Comparison of ENCODE assay signal across 9 mouse cellular contexts in genomic region chr7:45919761-45920160, GRCm38 (mm10). TPM values are rescaled to one million over a fixed set of nuclear protein-coding genes. Genes with fewer than 3 reads are reported as not detected.
DNase-seq lines count a peak whose midpoint lies in the region; ATAC-seq and TF ChIP-seq lines count a peak whose summit lies in the region.
"Had no signal": no experiment of that assay in that cellular context is flagged by ENCODE, and none has a peak within 500 bp of the region (broad histone marks: within the 10 kb centered on the region; RNA-seq: fewer than 3 reads in every experiment).

No protein-coding gene starts in this region.

- peaks cover 31% of the 10 kb centered on the region for H3K27me3 ChIP-seq in forebrain, embryonic 10.5 days (ENCODE audit: poor library complexity, severe bottlenecking)
- no peaks in the 10 kb centered on the region for H3K27me3 ChIP-seq in forebrain, postnatal 0 days (ENCODE audit: insufficient read depth, low read length)
- H3K27me3 ChIP-seq in lung, embryonic 16.5 days (ENCODE audit: control insufficient read depth, insufficient read depth, low read depth, low read length) = no peaks in the 10 kb centered on the region
- H3K27me3 ChIP-seq in hindbrain, embryonic 16.5 days (replicated peaks; ENCODE audit: control insufficient read depth, insufficient read depth, low read length) = no peaks in the 10 kb centered on the region
- H3K27me3 ChIP-seq in neural tube, embryonic 15.5 days (replicated peaks) = no peaks in the 10 kb centered on the region

- no peak for TF ChIP-seq CTCF in forebrain, postnatal 0 days (IDR thresholded peaks at IDR 0.05; ENCODE audit: low read depth)
- TF ChIP-seq CTCF in left cerebral cortex, adult 2 months (IDR thresholded peaks at IDR 0.05) = no peak

- no peaks in the 10 kb centered on the region for H3K9me3 ChIP-seq in forebrain, embryonic 10.5 days
- H3K9me3 ChIP-seq in forebrain, postnatal 0 days (ENCODE audit: low read length) = no peaks in the 10 kb centered on the region
- H3K9me3 ChIP-seq in lung, embryonic 16.5 days (ENCODE audit: control insufficient read depth, low read length) = no peaks in the 10 kb centered on the region
- no peaks in the 10 kb centered on the region for H3K9me3 ChIP-seq in hindbrain, embryonic 16.5 days (ENCODE audit: control insufficient read depth, low read length)
- H3K9me3 ChIP-seq in neural tube, embryonic 15.5 days (replicated peaks) = no peaks in the 10 kb centered on the region

- no peaks in the 10 kb centered on the region for H3K36me3 ChIP-seq in forebrain, embryonic 10.5 days (replicated peaks)
- no peaks in the 10 kb centered on the region; the same call in 1 of the 2 replicates for H3K36me3 ChIP-seq in forebrain, postnatal 0 days (ENCODE audit: insufficient read depth)
- no peaks in the 10 kb centered on the region; the same call in 1 of the 2 replicates for H3K36me3 ChIP-seq in lung, embryonic 16.5 days (ENCODE audit: control insufficient read depth, insufficient read depth, low read length)
- H3K36me3 ChIP-seq in hindbrain, embryonic 16.5 days (ENCODE audit: control insufficient read depth, insufficient read depth, low read length) = no peaks in the 10 kb centered on the region
- H3K36me3 ChIP-seq in neural tube, embryonic 15.5 days = no peaks in the 10 kb centered on the region

- peaks cover 66% of the 10 kb centered on the region for H3K4me1 ChIP-seq in forebrain, embryonic 10.5 days
- peaks cover 19% of the 10 kb centered on the region for H3K4me1 ChIP-seq in forebrain, postnatal 0 days (ENCODE audit: insufficient read depth)
- H3K4me1 ChIP-seq in lung, embryonic 16.5 days (replicated peaks; ENCODE audit: control insufficient read depth, insufficient read depth, low read length) = peaks cover 50% of the 10 kb centered on the region
- H3K4me1 ChIP-seq in hindbrain, embryonic 16.5 days (ENCODE audit: control insufficient read depth, insufficient read depth, low read depth, low read length) = peaks cover 27% of the 10 kb centered on the region
- peaks cover 42% of the 10 kb centered on the region for H3K4me1 ChIP-seq in neural tube, embryonic 15.5 days

- no peak overlapping the region for H3K9ac ChIP-seq in forebrain, postnatal 0 days
- H3K9ac ChIP-seq in lung, embryonic 16.5 days (ENCODE audit: low read length) = peak overlapping the region; percentile 69
- no peak overlapping the region for H3K9ac ChIP-seq in hindbrain, embryonic 16.5 days (ENCODE audit: low read depth, low read length)
- H3K9ac ChIP-seq in neural tube, embryonic 15.5 days (replicated peaks) = 0 out of 2 replicates have a peak overlapping the region, but pooled peaks have one; percentile 0

- H3K27ac ChIP-seq in forebrain, embryonic 10.5 days = peak overlapping the region; percentile 36
- H3K27ac ChIP-seq in forebrain, postnatal 0 days (ENCODE audit: low read depth, low read length) = no peak overlapping the region
- no peak overlapping the region; the same call in 1 of the 2 replicates for H3K27ac ChIP-seq in lung, embryonic 16.5 days (ENCODE audit: low read length)
- H3K27ac ChIP-seq in hindbrain, embryonic 16.5 days (ENCODE audit: low read depth, low read length) = no peak overlapping the region
- no peak overlapping the region for H3K27ac ChIP-seq in neural tube, embryonic 15.5 days (replicated peaks)
- no peak overlapping the region for H3K27ac ChIP-seq in left cerebral cortex, adult 2 months

- no peak for ATAC-seq in forebrain, postnatal 0 days
- ATAC-seq in lung, embryonic 16.5 days (ENCODE audit: low read depth) = no peak
- no peak for ATAC-seq in hindbrain, embryonic 16.5 days
- ATAC-seq in neural tube, embryonic 15.5 days (ENCODE audit: low FRiP score) = no peak

- no peak overlapping the region for H3K4me2 ChIP-seq in forebrain, postnatal 0 days (ENCODE audit: low read depth)
- H3K4me2 ChIP-seq in lung, embryonic 16.5 days (ENCODE audit: low read depth, low read length) = peak overlapping the region; percentile 57
- peak overlapping the region; percentile 24 for H3K4me2 ChIP-seq in hindbrain, embryonic 16.5 days (ENCODE audit: low read length)
- peak overlapping the region; percentile 35 for H3K4me2 ChIP-seq in neural tube, embryonic 15.5 days

- intact Hi-C loops in left cerebral cortex, adult 2 months (cut with DNase I) = no loop called here

- DNase-seq in forebrain, embryonic 10.5 days (ENCODE audit: extremely low spot score, low spot score) = no peak
- no peak for DNase-seq in forebrain, postnatal 0 days
- DNase-seq in lung, postnatal 14 days = no peak
- no peak for DNase-seq in right cerebral cortex, postnatal 10 days (ENCODE audit: low spot score in 2 of 2)
- no peak for DNase-seq in left cerebral cortex, adult 2 months (ENCODE audit: extremely low spot score in 1 of 2, low spot score in 2 of 2)

- H3K4me3 ChIP-seq in forebrain, embryonic 10.5 days = no peak overlapping the region
- no peak overlapping the region for H3K4me3 ChIP-seq in forebrain, postnatal 0 days (ENCODE audit: low read depth, low read length)
- peak overlapping the region; percentile 58 for H3K4me3 ChIP-seq in lung, embryonic 16.5 days (ENCODE audit: low read length)
- no peak overlapping the region for H3K4me3 ChIP-seq in hindbrain, embryonic 16.5 days (ENCODE audit: low read length)
- 0 out of 2 replicates have a peak overlapping the region, but pooled peaks have one; percentile 29 for H3K4me3 ChIP-seq in neural tube, embryonic 15.5 days (replicated peaks)
- H3K4me3 ChIP-seq in left cerebral cortex, adult 2 months = no peak overlapping the region

- 82% methylated on average over 4 of the region's 4 CpGs for WGBS in forebrain, embryonic 10.5 days
- 79% methylated on average over 4 of the region's 4 CpGs for WGBS in forebrain, postnatal 0 days
- 58% methylated on average over 4 of the region's 4 CpGs for WGBS in lung, embryonic 16.5 days
- 76% methylated on average over 4 of the region's 4 CpGs for WGBS in hindbrain, embryonic 16.5 days
- WGBS in neural tube, embryonic 15.5 days = 80% methylated on average over 4 of the region's 4 CpGs

RNA-seq across cellular contexts. Expression of gene Emp3, which starts 1.4 kb away (rescaled TPM):
- polyA plus RNA-seq in forebrain, embryonic 10.5 days (2016; fragmentation: Nextera tagmentation; extraction: Ambion mirVana) = 8.5 and 9.7 TPM in 2 replicates
- 10.0 and 22.7 TPM in 2 replicates for total RNA-seq in forebrain, postnatal 0 days (2014; rRNA removed)
- 24.9 and 33.7 TPM in 2 replicates for polyA plus RNA-seq in forebrain, postnatal 0 days (2015; fragmentation: Nextera tagmentation; extraction: Ambion mirVana)
- polyA plus RNA-seq in lung, embryonic 16.5 days (2015; fragmentation: Nextera tagmentation; extraction: Ambion mirVana) = 177 and 189 TPM in 2 replicates
- 33.2 and 39.9 TPM in 2 replicates for polyA plus RNA-seq in hindbrain, embryonic 16.5 days (2015; fragmentation: Nextera tagmentation; extraction: Ambion mirVana)
- 48.2 and 70.1 TPM in 2 replicates for polyA plus RNA-seq in neural tube, embryonic 15.5 days (2015; fragmentation: Nextera tagmentation; extraction: Ambion mirVana)
- total RNA-seq in left cerebral cortex, adult 2 months (2021) = 1 to 10 TPM; 3.1 to 8.7 TPM

RNA-seq across cellular contexts. Expression of gene Ccdc114, which starts 4.1 kb away (rescaled TPM):
- polyA plus RNA-seq in forebrain, embryonic 10.5 days (2016; fragmentation: Nextera tagmentation; extraction: Ambion mirVana) = 5.2 TPM in 2 replicates
- 4.3 and 5.8 TPM in 2 replicates for total RNA-seq in forebrain, postnatal 0 days (2014; rRNA removed)
- polyA plus RNA-seq in forebrain, postnatal 0 days (2015; fragmentation: Nextera tagmentation; extraction: Ambion mirVana) = 3.1 and 5.1 TPM in 2 replicates
- 9.6 and 11.3 TPM in 2 replicates for polyA plus RNA-seq in lung, embryonic 16.5 days (2015; fragmentation: Nextera tagmentation; extraction: Ambion mirVana)
- polyA plus RNA-seq in hindbrain, embryonic 16.5 days (2015; fragmentation: Nextera tagmentation; extraction: Ambion mirVana) = 6.6 and 8.7 TPM in 2 replicates
- 5.9 and 6.2 TPM in 2 replicates for polyA plus RNA-seq in neural tube, embryonic 15.5 days (2015; fragmentation: Nextera tagmentation; extraction: Ambion mirVana)
- 1 to 10 TPM; 2.3 TPM for total RNA-seq in left cerebral cortex, adult 2 months (2021)

RNA-seq across cellular contexts. Expression of gene Tmem143, which starts 23.0 kb away (rescaled TPM):
- polyA plus RNA-seq in forebrain, embryonic 10.5 days (2016; fragmentation: Nextera tagmentation; extraction: Ambion mirVana) = 4.2 and 4.8 TPM in 2 replicates
- 22.1 and 29.7 TPM in 2 replicates for total RNA-seq in forebrain, postnatal 0 days (2014; rRNA removed)
- 4.9 and 5.7 TPM in 2 replicates for polyA plus RNA-seq in forebrain, postnatal 0 days (2015; fragmentation: Nextera tagmentation; extraction: Ambion mirVana)
- 4.6 and 5.6 TPM in 2 replicates for polyA plus RNA-seq in lung, embryonic 16.5 days (2015; fragmentation: Nextera tagmentation; extraction: Ambion mirVana)
- 6.5 and 8.2 TPM in 2 replicates for polyA plus RNA-seq in hindbrain, embryonic 16.5 days (2015; fragmentation: Nextera tagmentation; extraction: Ambion mirVana)
- 7.5 and 7.8 TPM in 2 replicates for polyA plus RNA-seq in neural tube, embryonic 15.5 days (2015; fragmentation: Nextera tagmentation; extraction: Ambion mirVana)
- 10 to 100 TPM; 21.8 to 22.3 TPM for total RNA-seq in left cerebral cortex, adult 2 months (2021)

RNA-seq across cellular contexts. Expression of gene Syngr4, which starts 23.2 kb away (rescaled TPM):
- 1.3 and 1.9 TPM in 2 replicates for polyA plus RNA-seq in forebrain, embryonic 10.5 days (2016; fragmentation: Nextera tagmentation; extraction: Ambion mirVana)
- 0.31 TPM in 1 of 2 replicates, not detected in the other for total RNA-seq in forebrain, postnatal 0 days (2014; rRNA removed)
- 0.40 TPM in 2 replicates for polyA plus RNA-seq in forebrain, postnatal 0 days (2015; fragmentation: Nextera tagmentation; extraction: Ambion mirVana)
- 0.26 and 1.9 TPM in 2 replicates for polyA plus RNA-seq in lung, embryonic 16.5 days (2015; fragmentation: Nextera tagmentation; extraction: Ambion mirVana)
- polyA plus RNA-seq in hindbrain, embryonic 16.5 days (2015; fragmentation: Nextera tagmentation; extraction: Ambion mirVana) = 0.22 TPM in 1 of 2 replicates, not detected in the other
- polyA plus RNA-seq in neural tube, embryonic 15.5 days (2015; fragmentation: Nextera tagmentation; extraction: Ambion mirVana) = 0.37 and 0.52 TPM in 2 replicates
- not detected for total RNA-seq in left cerebral cortex, adult 2 months (2021)
- polyA plus RNA-seq: urinary bladder, adult 2 months had no signal

RNA-seq across cellular contexts. Expression of gene Grin2d, which starts 41.6 kb away (rescaled TPM):
- 0.09 TPM in 2 replicates for polyA plus RNA-seq in forebrain, embryonic 10.5 days (2016; fragmentation: Nextera tagmentation; extraction: Ambion mirVana)
- 9.0 and 12.9 TPM in 2 replicates for total RNA-seq in forebrain, postnatal 0 days (2014; rRNA removed)
- polyA plus RNA-seq in forebrain, postnatal 0 days (2015; fragmentation: Nextera tagmentation; extraction: Ambion mirVana) = 1.9 and 3.4 TPM in 2 replicates
- polyA plus RNA-seq in lung, embryonic 16.5 days (2015; fragmentation: Nextera tagmentation; extraction: Ambion mirVana) = 0.34 and 0.40 TPM in 2 replicates
- 3.3 and 3.4 TPM in 2 replicates for polyA plus RNA-seq in hindbrain, embryonic 16.5 days (2015; fragmentation: Nextera tagmentation; extraction: Ambion mirVana)
- 3.2 and 4.2 TPM in 2 replicates for polyA plus RNA-seq in neural tube, embryonic 15.5 days (2015; fragmentation: Nextera tagmentation; extraction: Ambion mirVana)
- 10 to 100 TPM; 13.4 to 14.7 TPM for total RNA-seq in left cerebral cortex, adult 2 months (2021)

Comparison
In these comparisons a context has a peak if more than half of its experiments do, and no peak if none do; other contexts are left out.
1. H3K4me3 ChIP-seq: peak in lung, embryonic 16.5 days (single experiment) and neural tube, embryonic 15.5 days (single experiment); none in forebrain, embryonic 10.5 days (single experiment), forebrain, postnatal 0 days (single experiment), hindbrain, embryonic 16.5 days (single experiment) and left cerebral cortex, adult 2 months (single experiment).
2. H3K9ac ChIP-seq: peak in lung, embryonic 16.5 days (single experiment) and neural tube, embryonic 15.5 days (single experiment); none in forebrain, postnatal 0 days (single experiment) and hindbrain, embryonic 16.5 days (single experiment).